Comparison of ENCODE assay signal across 6 mouse cellular contexts in the genomic region with DNA sequence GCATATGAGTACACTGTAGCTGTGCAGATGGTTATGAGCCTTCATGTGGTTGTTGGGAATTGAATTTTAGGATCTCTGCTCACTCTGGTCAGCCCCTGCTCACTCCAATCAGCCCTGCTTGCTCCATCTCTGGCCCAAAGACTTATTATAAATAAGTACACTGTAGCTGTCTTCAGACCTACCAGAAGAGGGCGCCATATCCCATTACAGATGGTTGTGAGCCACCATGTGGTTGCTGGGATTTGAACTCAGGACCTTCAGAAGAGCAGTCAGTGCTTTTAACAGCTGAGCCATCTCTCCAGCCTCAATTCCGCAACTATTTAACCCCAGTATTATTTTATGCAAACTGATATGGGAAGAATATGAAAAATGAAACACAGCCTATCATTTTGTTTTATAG.
DNase-seq lines count a peak whose midpoint lies in the region; ATAC-seq and TF ChIP-seq lines count a peak whose summit lies in the region.
"Not testable (repeated sequence)": the region's sequence is repeated elsewhere in the genome, so short reads cannot be mapped to it uniquely, and the experiment has no call there.

No protein-coding gene starts in this region.

- dilution Hi-C loops in CH12.LX (cut with MboI; ENCODE audit: extremely low pct_ligation_motif_present, extremely low pct_unique_long_range_greater_than_20kb, low sequenced_read_pairs): not testable (repeated sequence)

- H3K27ac ChIP-seq in CH12.LX (ENCODE audit: insufficient read depth, low read depth); MEL (ENCODE audit: control insufficient read depth, low read depth, low read length); liver, embryonic 14.5 days: not testable (repeated sequence)

- 42% methylated on average over 2 of the region's 2 CpGs for WGBS in liver, embryonic 14.5 days (ENCODE audit: insufficient replicate concordance)

- not testable (repeated sequence) for H3K36me3 ChIP-seq in CH12.LX (replicated peaks in 1 of 2; ENCODE audit: control insufficient read depth in 1 of 2, insufficient read depth in 1 of 2, low read length in 1 of 2); MEL (ENCODE audit: control insufficient read depth in 1 of 2, insufficient read depth in 2 of 2, low read length in 2 of 2); liver, embryonic 14.5 days (replicated peaks; ENCODE audit: control insufficient read depth, insufficient read depth, low read depth)

- DNase-seq in CH12.LX (ENCODE audit: extremely low read depth): peak; percentile 11
- DNase-seq in MEL (ENCODE audit: low read depth, low spot score): peak; percentile 66
- peak; percentile 1 for DNase-seq in c-Kit-positive CD71-positive TER-119-positive erythroid progenitor cells, embryonic 14.5 days (ENCODE audit: low spot score)
- DNase-seq in induced T-regulatory cell, adult 2 months (ENCODE audit: low read depth): peak; percentile 20
- not testable (repeated sequence) for DNase-seq in liver, embryonic 14.5 days (ENCODE audit: low read depth in 3 of 3, low spot score in 3 of 3)
- peak; percentile 22 for DNase-seq in naive thymus-derived CD4-positive, alpha-beta T cell, adult 2 months (ENCODE audit: low read depth)

- peak in 1 of 2 experiments; percentile 43; a peak in 2 of 4 replicates for TF ChIP-seq CTCF in CH12.LX (conservative IDR thresholded peaks at IDR 0.05 in 1 of 2, IDR thresholded peaks at IDR 0.05 in 1 of 2; ENCODE audit: low read depth in 2 of 2, low read length in 2 of 2)
- TF ChIP-seq CTCF in MEL (IDR thresholded peaks at IDR 0.05 in 2 of 3, conservative IDR thresholded peaks at IDR 0.05 in 1 of 3; ENCODE audit: control insufficient read depth in 1 of 3, insufficient read depth in 1 of 3, low read depth in 2 of 3, low read length in 3 of 3, poor library complexity in 1 of 3, severe bottlenecking in 1 of 3): peak; percentile 21 to 58 (median 54); a peak in 5 of 6 replicates
- 0 out of 2 replicates have a peak, but pooled peaks have one; percentile 20 for TF ChIP-seq CTCF in liver, embryonic 14.5 days (IDR thresholded peaks at IDR 0.05; ENCODE audit: low read depth)

- H3K27me3 ChIP-seq in CH12.LX (replicated peaks); MEL (ENCODE audit: control insufficient read depth in 1 of 2, insufficient read depth in 2 of 2, low read length in 2 of 2); liver, embryonic 14.5 days (ENCODE audit: control insufficient read depth, insufficient read depth, low read length): not testable (repeated sequence)

- in situ Hi-C loops in CH12.LX (cut with MboI; ENCODE audit: low pct_ligation_motif_present, low pct_unique_long_range_greater_than_20kb, low sequenced_read_pairs): not testable (repeated sequence)

- not testable (repeated sequence) for TF ChIP-seq RAD21 in CH12.LX (IDR thresholded peaks at IDR 0.05; ENCODE audit: low read depth, low read length)
- peak; percentile 48 for TF ChIP-seq RAD21 in MEL (IDR thresholded peaks at IDR 0.05; ENCODE audit: low read depth, low read length)

- not testable (repeated sequence) for ATAC-seq in liver, embryonic 14.5 days (ENCODE audit: insufficient read depth)

- not testable (repeated sequence) for H3K4me2 ChIP-seq in CH12.LX (ENCODE audit: insufficient read depth, low read depth, poor library complexity, severe bottlenecking); liver, embryonic 14.5 days (ENCODE audit: low read depth)

- H3K4me3 ChIP-seq in CH12.LX (replicated peaks in 1 of 3; ENCODE audit: low read depth in 2 of 3, low read length in 2 of 3, poor library complexity in 1 of 3); MEL (ENCODE audit: control insufficient read depth in 1 of 2, insufficient read depth in 1 of 2, low read depth in 2 of 2, low read length in 2 of 2); liver, embryonic 14.5 days (ENCODE audit: insufficient read depth in 1 of 2, low read depth in 2 of 2, low read length in 2 of 2): not testable (repeated sequence)

- H3K9me3 ChIP-seq in CH12.LX (replicated peaks; ENCODE audit: low read length); MEL (replicated peaks; ENCODE audit: insufficient read depth, low read length); liver, embryonic 14.5 days (ENCODE audit: control insufficient read depth, low read length): not testable (repeated sequence)

- TF ChIP-seq POLR2A in CH12.LX (IDR thresholded peaks at IDR 0.05; ENCODE audit: low read depth, low read length); MEL (IDR thresholded peaks at IDR 0.05; ENCODE audit: control insufficient read depth in 1 of 2, insufficient read depth in 1 of 2, low read depth in 1 of 2, low read length in 2 of 2, poor library complexity in 1 of 2): not testable (repeated sequence)

- H3K79me2 ChIP-seq in CH12.LX (replicated peaks; ENCODE audit: control insufficient read depth, extremely low read depth, insufficient read depth, poor library complexity, severe bottlenecking); MEL (ENCODE audit: control insufficient read depth, insufficient read depth, low read length, poor library complexity): not testable (repeated sequence)

- H3K9ac ChIP-seq in CH12.LX (ENCODE audit: insufficient read depth, low read depth); MEL (ENCODE audit: control insufficient read depth, low read depth, low read length, poor library complexity, severe bottlenecking); liver, embryonic 14.5 days (replicated peaks): not testable (repeated sequence)

- not testable (repeated sequence) for H3K4me1 ChIP-seq in CH12.LX (ENCODE audit: control insufficient read depth in 1 of 2, insufficient read depth in 2 of 2); MEL (ENCODE audit: control insufficient read depth in 1 of 2, insufficient read depth in 2 of 2, low read length in 2 of 2); liver, embryonic 14.5 days (replicated peaks; ENCODE audit: control insufficient read depth in 2 of 2, insufficient read depth in 2 of 2, low read length in 1 of 2)

- not testable (repeated sequence) for TF ChIP-seq EP300 in CH12.LX (IDR thresholded peaks at IDR 0.05; ENCODE audit: low read length); MEL (IDR thresholded peaks at IDR 0.05; ENCODE audit: low read depth in 1 of 2, low read length in 2 of 2); liver, embryonic 14.5 days (IDR thresholded peaks at IDR 0.05; ENCODE audit: low read depth)

TF ChIP-seq in CH12.LX, 34 proteins besides CTCF, POLR2A, EP300 and RAD21:
- TF ChIP-seq SMC3 (IDR thresholded peaks at IDR 0.05; ENCODE audit: low read depth, low read length): peak; percentile 31; the same call in 1 of the 2 replicates

TF ChIP-seq in MEL, 35 proteins besides CTCF, POLR2A, EP300 and RAD21:
- peak; percentile 49 for TF ChIP-seq SMC3 (IDR thresholded peaks at IDR 0.05; ENCODE audit: low read depth, low read length)
- TF ChIP-seq MYC (IDR thresholded peaks at IDR 0.05; ENCODE audit: low read depth, low read length): 0 out of 2 replicates have a peak, but pooled peaks have one; percentile 58
- peak; percentile 25; the same call in 1 of the 2 replicates for TF ChIP-seq ZC3H11A (IDR thresholded peaks at IDR 0.05; ENCODE audit: low read depth, low read length)
